Mouse (Mus musculus) thymus, adult 2 months (tissue): ENCODE results near the gene Gm9913. TPM values are rescaled to one million over a fixed set of nuclear protein-coding genes. Genes with fewer than 3 reads are reported as not detected.

Experiments used
- DNase-seq: peaks from one replicate; pipeline ENCODE4 v3.0.0; 2021
- H3K27ac ChIP-seq: fragments of 200-500 bp; 2 replicates; pipeline ENCODE4 v1.5.1; 2012; ENCODE audit warnings: low read length, control low read depth; ENCODE audit not compliant: control insufficient read depth, insufficient read depth
- H3K27me3 ChIP-seq: fragments of 200-500 bp; 2 replicates; pipeline ENCODE4 v1.6.1; 2012; ENCODE audit warnings: mild to moderate bottlenecking, low read length, moderate library complexity, mixed read lengths; ENCODE audit not compliant: control insufficient read depth, insufficient read depth
- H3K36me3 ChIP-seq: fragments of 200-500 bp; 2 replicates; pipeline ENCODE4 v1.6.1; 2012; ENCODE audit warnings: mild to moderate bottlenecking, low read length, moderate library complexity; ENCODE audit not compliant: control insufficient read depth, insufficient read depth
- H3K4me1 ChIP-seq: fragments of 200-500 bp; replicated peaks from 2 replicates; pipeline ENCODE4 v1.6.1; 2012; ENCODE audit warnings: low read length; ENCODE audit not compliant: control insufficient read depth, insufficient read depth
- H3K4me3 ChIP-seq: fragments of 200-500 bp; 2 replicates; pipeline ENCODE4 v1.5.1; 2012; ENCODE audit warnings: mild to moderate bottlenecking, low read length, control low read depth, moderate library complexity; ENCODE audit not compliant: control insufficient read depth, insufficient read depth
- CTCF ChIP-seq: fragments of 200-500 bp; IDR thresholded peaks from 2 replicates; pipeline ENCODE4 v1.5.1; 2012; ENCODE audit warnings: mild to moderate bottlenecking, control low read depth, low read length, moderate library complexity, borderline replicate concordance; ENCODE audit not compliant: control insufficient read depth, poor library complexity, insufficient read depth; ENCODE audit errors: extremely low read depth
- POLR2A ChIP-seq: fragments of 200-500 bp; IDR thresholded peaks from 2 replicates; pipeline ENCODE4 v1.6.1; 2012; ENCODE audit warnings: mild to moderate bottlenecking, low read length, control low read depth, moderate library complexity; ENCODE audit not compliant: control insufficient read depth, poor library complexity, insufficient read depth; ENCODE audit errors: extremely low read depth
- WGBS: fragments of 180-500 bp; shearing (Covaris S2); methylation state at CpG from one replicate; pipeline ENCODE4 v1.1.7; 2018; 5-methylcytosine and 5-hydroxymethylcytosine counted together
- polyA plus RNA-seq: library from polyadenylated mRNA; depleted of rRNA; stranded (reverse); fragments of >200 nt; gene quantifications from 2 replicates; pipeline ENCODE4 v1.2.3, GENCODE M21; 2012; rRNA removed

Gene Gm9913
- 0.06 and 0.08 TPM in 2 replicates for polyA plus RNA-seq

- WGBS, result 13% methylated on average over 45 of the region's 45 CpGs
Observed at GRCm38 (mm10) chr2:125505006-125505745, at the start of gene Gm9913. Gene Gm9913, plus strand, starts transcription at chr2:125505089.

DNA sequence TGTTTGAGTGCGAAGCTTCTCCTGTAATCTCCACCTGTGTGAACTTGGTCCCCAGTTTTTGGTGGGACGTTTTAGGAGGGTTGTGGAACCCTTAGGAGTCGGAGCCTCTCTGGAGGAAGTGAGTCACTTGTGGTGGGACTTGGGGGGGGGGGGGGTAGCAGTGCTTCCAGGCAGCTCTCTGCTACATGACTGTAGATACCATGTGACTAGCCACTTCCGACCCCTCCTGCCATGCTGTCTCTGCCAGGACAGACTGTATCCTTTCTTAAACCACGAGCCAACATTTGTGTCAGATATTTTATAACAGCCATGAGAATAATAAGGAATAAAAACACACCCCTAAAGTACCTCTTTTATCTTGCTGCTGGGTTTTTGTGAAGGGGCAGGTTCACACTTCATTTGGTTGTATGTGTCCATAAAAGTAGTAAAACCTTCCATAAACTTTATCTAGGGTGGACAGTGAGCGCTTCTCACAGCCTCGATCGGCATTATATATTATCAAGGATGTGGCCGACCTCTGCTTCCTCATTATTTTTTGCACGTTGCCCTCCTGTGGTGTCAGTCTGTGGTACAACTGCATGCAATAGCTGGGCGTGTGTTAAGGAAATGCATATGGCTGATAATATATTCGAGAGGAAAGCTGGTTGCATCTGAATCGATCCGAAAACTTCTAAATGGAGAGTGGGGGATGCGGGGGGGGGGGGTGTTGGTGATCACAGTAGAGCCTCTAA, 48.7 kb upstream of the Gm9913 start:
- Histone ChIP-seq H3K27ac (no peak overlapping the region), H3K27me3 (no peaks in the 10 kb centered on the region), H3K4me1 (peaks cover 5% of the 10 kb centered on the region), H3K4me3 (no peak overlapping the region), H3K36me3 (no peaks in the 10 kb centered on the region)
- WGBS, result 8% methylated on average over 15 of the region's 15 CpGs
- TF ChIP-seq CTCF, result no peak
- DNase-seq, result peak; percentile 21

More at GRCm38 (mm10) chr2:125505006-125505745, at the start of gene Gm9913:
- no peaks in the 10 kb centered on the region; the same call in 1 of the 2 replicates for H3K27me3 ChIP-seq
- H3K27ac ChIP-seq, result no peak within 1 kb of the TSS
- no peaks in the 10 kb centered on the region for H3K4me1 ChIP-seq
- H3K36me3 ChIP-seq, result no peaks in the 10 kb centered on the region
- DNase-seq, result no peak
- TF ChIP-seq POLR2A, result no peak
- no peak for TF ChIP-seq CTCF
- H3K4me3 ChIP-seq, result peak within 1 kb of the TSS; percentile 19; the same call in 1 of the 2 replicates

DNA sequence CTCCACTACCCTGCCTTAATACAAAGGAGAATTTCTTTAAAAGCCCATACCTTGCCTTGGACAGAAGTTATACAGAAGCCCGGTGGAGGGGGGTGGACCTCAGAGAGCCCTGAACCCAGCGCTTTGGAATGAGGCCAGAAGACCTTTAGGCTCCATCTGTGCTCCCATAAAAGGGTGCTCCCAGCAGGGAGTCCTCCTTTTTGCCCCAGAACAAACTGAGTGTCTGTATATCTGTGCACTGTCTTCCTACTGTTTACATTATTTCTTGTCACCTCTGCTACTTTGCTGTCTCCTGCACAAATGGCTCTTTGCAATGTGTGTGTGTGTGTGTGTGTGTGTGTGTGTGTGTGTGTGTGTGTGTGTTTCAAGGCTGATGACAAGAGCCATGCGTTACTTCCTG, 45.8 kb upstream of the Gm9913 start:
- 91% methylated on average over 3 of the region's 3 CpGs for WGBS
- peaks cover 5% of the 10 kb centered on the region for H3K4me1 ChIP-seq
- TF ChIP-seq POLR2A (no peak), CTCF (no peak)
- no peak overlapping the region for H3K27ac ChIP-seq
- DNase-seq, result no peak
- no peaks in the 10 kb centered on the region for H3K36me3 ChIP-seq
- H3K27me3 ChIP-seq, result no peaks in the 10 kb centered on the region
- H3K4me3 ChIP-seq, result no peak overlapping the region

GRCm38 (mm10) chr2:125464036-125464435, 40.9 kb upstream of the Gm9913 start:
- no peaks in the 10 kb centered on the region for H3K27me3 ChIP-seq
- WGBS, result 55% methylated on average over 6 of the region's 6 CpGs

GRCm38 (mm10) chr2:125470553-125471295, 34.2 kb upstream of the Gm9913 start:
- Histone ChIP-seq H3K27me3 (no peaks in the 10 kb centered on the region), H3K36me3 (no peaks in the 10 kb centered on the region), H3K4me1 (no peaks in the 10 kb centered on the region), H3K4me3 (no peak overlapping the region), H3K27ac (no peak overlapping the region)
- WGBS, result 54% methylated on average over 8 of the region's 8 CpGs
- DNase-seq, result no peak
- TF ChIP-seq CTCF (no peak), POLR2A (no peak)

More at GRCm38 (mm10) chr2:125464036-125464435, 40.9 kb upstream of the Gm9913 start:
- no peak for DNase-seq
- Histone ChIP-seq H3K36me3 (no peaks in the 10 kb centered on the region), H3K4me1 (no peaks in the 10 kb centered on the region), H3K27ac (no peak overlapping the region), H3K4me3 (no peak overlapping the region)
- TF ChIP-seq POLR2A, result no peak
- TF ChIP-seq CTCF, result no peak

DNA sequence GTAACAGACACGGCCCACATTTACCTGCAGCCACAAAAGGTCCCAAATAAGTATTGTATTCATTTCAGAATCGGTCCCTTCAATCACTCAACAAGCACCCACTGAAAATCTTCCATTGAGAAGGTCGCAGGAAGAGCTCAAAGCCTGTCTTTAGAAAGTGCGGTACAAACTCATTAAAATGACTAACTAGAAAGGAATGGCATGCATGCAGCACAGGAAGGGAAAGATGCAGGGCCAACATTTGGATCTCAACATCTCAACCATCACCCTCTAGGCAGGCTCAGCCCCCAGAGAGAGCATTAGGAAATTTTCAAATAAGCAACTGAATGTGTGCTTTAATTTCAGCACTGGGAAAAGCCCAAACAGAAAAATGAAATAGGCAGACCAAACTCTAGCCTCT, 33.2 kb upstream of the Gm9913 start:
- Histone ChIP-seq H3K27ac (no peak overlapping the region), H3K27me3 (no peaks in the 10 kb centered on the region), H3K4me3 (no peak overlapping the region), H3K4me1 (no peaks in the 10 kb centered on the region), H3K36me3 (no peaks in the 10 kb centered on the region)
- DNase-seq, result no peak
- 96% methylated on average over 4 of the region's 4 CpGs for WGBS
- no peak for TF ChIP-seq CTCF
- no peak for TF ChIP-seq POLR2A
